Mouse (Mus musculus) heart, embryonic 13.5 days (tissue): ENCODE results near the gene Fto. TPM values are rescaled to one million over a fixed set of nuclear protein-coding genes. Genes with fewer than 3 reads are reported as not detected.

Source experiments
- ATAC-seq: fragments of 200-750 bp; cut with Nextera tagmentation; 2 replicates; pipeline ENCODE4 v1.8.0; 2017; ENCODE audit warnings: moderate TSS enrichment; ENCODE audit not compliant: insufficient number of reproducible peaks, low FRiP score, low TSS enrichment; ENCODE audit errors: extremely low read depth
- H3K27ac ChIP-seq: fragments of 300-500 bp; sonication (generic); replicated peaks from 2 replicates; pipeline ENCODE4 v1.5.1; 2015; ENCODE audit warnings: moderate library complexity, mild to moderate bottlenecking, inconsistent platforms
- H3K27me3 ChIP-seq: fragments of 300-500 bp; sonication (generic); replicated peaks from 2 replicates; pipeline ENCODE4 v1.6.1; 2015; ENCODE audit warnings: mild to moderate bottlenecking, inconsistent platforms
- H3K36me3 ChIP-seq: fragments of 300-500 bp; sonication (generic); 2 replicates; pipeline ENCODE4 v1.6.1; 2015; ENCODE audit warnings: mild to moderate bottlenecking, inconsistent platforms
- H3K4me1 ChIP-seq: fragments of 300-500 bp; sonication (generic); 2 replicates; pipeline ENCODE4 v1.6.1; 2015; ENCODE audit warnings: inconsistent platforms
- H3K4me2 ChIP-seq: fragments of 300-500 bp; sonication (generic); 2 replicates; pipeline ENCODE4 v1.6.1; 2015; ENCODE audit warnings: inconsistent platforms, mild to moderate bottlenecking, moderate library complexity
- H3K4me3 ChIP-seq: fragments of 300-500 bp; sonication (generic); 2 replicates; pipeline ENCODE4 v1.5.1; 2015; ENCODE audit warnings: moderate library complexity, mild to moderate bottlenecking, inconsistent platforms
- H3K9ac ChIP-seq: fragments of 300-500 bp; sonication (generic); 2 replicates; pipeline ENCODE4 v1.6.1; 2015; ENCODE audit warnings: inconsistent platforms, mild to moderate bottlenecking, moderate library complexity
- H3K9me3 ChIP-seq: fragments of 300-500 bp; sonication (generic); 2 replicates; pipeline ENCODE4 v1.6.1; 2016; ENCODE audit warnings: inconsistent platforms
- WGBS: fragments of 180-500 bp; shearing (Covaris S2); methylation state at CpG from one replicate; pipeline ENCODE4 v1.1.7; 2015; ENCODE audit warnings: mixed read lengths; 5-methylcytosine and 5-hydroxymethylcytosine counted together
- polyA plus RNA-seq: library from polyadenylated mRNA; unstranded; fragments of >200 nt; fragmentation: Nextera tagmentation; extraction: Ambion mirVana; gene quantifications from 2 replicates; pipeline ENCODE4 v1.2.1, GENCODE M21; 2015

Gene Fto
- polyA plus RNA-seq, 1 experiment from 2014 or later: 64.3 TPM

- WGBS: 79% methylated on average over 5 of the region's 5 CpGs
- no peak overlapping the region for H3K4me3 ChIP-seq
- H3K4me1 ChIP-seq: peaks cover 16% of the 10 kb centered on the region
- no peaks in the 10 kb centered on the region for H3K36me3 ChIP-seq
- no peaks in the 10 kb centered on the region for H3K9me3 ChIP-seq
- H3K27ac ChIP-seq: no peak overlapping the region
- no peak overlapping the region for H3K4me2 ChIP-seq
- no peak for ATAC-seq
- H3K9ac ChIP-seq: no peak overlapping the region
- no peaks in the 10 kb centered on the region for H3K27me3 ChIP-seq
Observed at GRCm38 (mm10) chr8:91607091-91607490, 293.8 kb downstream of the Fto start.

GRCm38 (mm10) chr8:91611191-91611590 lies 297.9 kb downstream of the Fto start:
- Histone ChIP-seq H3K9me3 (no peaks in the 10 kb centered on the region), H3K4me3 (no peak overlapping the region), H3K9ac (no peak overlapping the region), H3K4me2 (no peak overlapping the region), H3K27me3 (no peaks in the 10 kb centered on the region), H3K36me3 (no peaks in the 10 kb centered on the region), H3K4me1 (peaks cover 28% of the 10 kb centered on the region), H3K27ac (no peak overlapping the region)
- WGBS: 38% methylated on average over 7 of the region's 7 CpGs
- ATAC-seq: no peak

- WGBS: 77% methylated on average over 14 of the region's 14 CpGs
- no peak overlapping the region for H3K27ac ChIP-seq
- no peaks in the 10 kb centered on the region for H3K27me3 ChIP-seq
- no peak for ATAC-seq
- H3K36me3 ChIP-seq: no peaks in the 10 kb centered on the region
- no peak overlapping the region for H3K4me3 ChIP-seq
- peaks cover 28% of the 10 kb centered on the region for H3K4me1 ChIP-seq
- no peak overlapping the region for H3K4me2 ChIP-seq
- no peak overlapping the region for H3K9ac ChIP-seq
- H3K9me3 ChIP-seq: no peaks in the 10 kb centered on the region
Observed at GRCm38 (mm10) chr8:91611723-91612362, 298.5 kb downstream of the Fto start.

GRCm38 (mm10) chr8:91612387-91613130 lies 299.2 kb downstream of the Fto start:
- 67% methylated on average over 18 of the region's 18 CpGs for WGBS
- Histone ChIP-seq H3K9me3 (no peaks in the 10 kb centered on the region), H3K4me2 (no peak overlapping the region), H3K4me1 (peaks cover 28% of the 10 kb centered on the region), H3K27ac (no peak overlapping the region), H3K4me3 (no peak overlapping the region), H3K27me3 (no peaks in the 10 kb centered on the region), H3K36me3 (no peaks in the 10 kb centered on the region), H3K9ac (no peak overlapping the region)
- ATAC-seq: no peak; the same call in 1 of the 2 replicates

- Histone ChIP-seq H3K9ac (no peak overlapping the region), H3K36me3 (no peaks in the 10 kb centered on the region), H3K27ac (no peak overlapping the region; the same call in 1 of the 2 replicates), H3K4me3 (no peak overlapping the region), H3K4me1 (peaks cover 33% of the 10 kb centered on the region), H3K9me3 (no peaks in the 10 kb centered on the region), H3K4me2 (no peak overlapping the region), H3K27me3 (no peaks in the 10 kb centered on the region)
- 45% methylated on average over 9 of the region's 9 CpGs for WGBS
- ATAC-seq: no peak
Observed at GRCm38 (mm10) chr8:91613603-91614002, 300.3 kb downstream of the Fto start.

- 82% methylated on average over 8 of the region's 8 CpGs for WGBS
Observed at GRCm38 (mm10) chr8:91615196-91615595, 301.9 kb downstream of the Fto start.

GRCm38 (mm10) chr8:91615781-91616683 lies 302.7 kb downstream of the Fto start:
- 76% methylated on average over 11 of the region's 11 CpGs for WGBS
- ATAC-seq: no peak
- Histone ChIP-seq H3K4me3 (no peak overlapping the region), H3K27me3 (no peaks in the 10 kb centered on the region), H3K27ac (no peak overlapping the region), H3K4me2 (no peak overlapping the region), H3K36me3 (no peaks in the 10 kb centered on the region), H3K9ac (no peak overlapping the region), H3K4me1 (peaks cover 32% of the 10 kb centered on the region), H3K9me3 (no peaks in the 10 kb centered on the region)

More at GRCm38 (mm10) chr8:91615196-91615595, 301.9 kb downstream of the Fto start:
- Histone ChIP-seq H3K36me3 (no peaks in the 10 kb centered on the region), H3K4me1 (peaks cover 36% of the 10 kb centered on the region), H3K4me2 (no peak overlapping the region), H3K4me3 (no peak overlapping the region), H3K27ac (no peak overlapping the region), H3K27me3 (no peaks in the 10 kb centered on the region), H3K9me3 (no peaks in the 10 kb centered on the region), H3K9ac (no peak overlapping the region)
- no peak for ATAC-seq

GRCm38 (mm10) chr8:91617772-91618171 lies 304.4 kb downstream of the Fto start:
- Histone ChIP-seq H3K4me2 (no peak overlapping the region), H3K27me3 (no peaks in the 10 kb centered on the region), H3K36me3 (no peaks in the 10 kb centered on the region), H3K9ac (no peak overlapping the region), H3K9me3 (no peaks in the 10 kb centered on the region), H3K27ac (no peak overlapping the region), H3K4me3 (no peak overlapping the region), H3K4me1 (peaks cover 23% of the 10 kb centered on the region)
- no peak for ATAC-seq
- WGBS: 78% methylated on average over 5 of the region's 5 CpGs

- ATAC-seq: no peak
- H3K27me3 ChIP-seq: peaks cover 11% of the 10 kb centered on the region; the same call in 1 of the 2 replicates
- H3K27ac ChIP-seq: no peak overlapping the region
- H3K4me3 ChIP-seq: no peak overlapping the region
- WGBS: 71% methylated on average over 12 of the region's 12 CpGs
- no peak overlapping the region for H3K9ac ChIP-seq
- no peaks in the 10 kb centered on the region for H3K36me3 ChIP-seq
- H3K4me1 ChIP-seq: peaks cover 28% of the 10 kb centered on the region
- no peaks in the 10 kb centered on the region for H3K9me3 ChIP-seq
- H3K4me2 ChIP-seq: no peak overlapping the region
Observed at GRCm38 (mm10) chr8:91622757-91623156, 309.4 kb downstream of the Fto start.

- 14% methylated on average over 18 of the region's 18 CpGs for WGBS
- Histone ChIP-seq H3K36me3 (no peaks in the 10 kb centered on the region), H3K27ac (no peak overlapping the region; the same call in 1 of the 2 replicates), H3K4me2 (peak overlapping the region; percentile 59), H3K27me3 (peaks cover 11% of the 10 kb centered on the region; the same call in 1 of the 2 replicates), H3K9ac (peak overlapping the region; percentile 19; the same call in 1 of the 2 replicates), H3K4me3 (peak overlapping the region; percentile 11; the same call in 1 of the 2 replicates), H3K4me1 (peaks cover 36% of the 10 kb centered on the region), H3K9me3 (no peaks in the 10 kb centered on the region)
- no peak for ATAC-seq
Observed at GRCm38 (mm10) chr8:91625686-91626558, 312.6 kb downstream of the Fto start.
